Mouse (Mus musculus) cerebral cortex, adult 2 months (tissue): Measurements from ENCODE around the gene Gm5089.

ENCODE experiments used
- WGBS: fragments of 180-500 bp; shearing (Covaris S2); methylation state at CpG from one replicate; pipeline ENCODE4 v1.1.7; 2018; 5-methylcytosine and 5-hydroxymethylcytosine counted together

Gm5089 gene

GRCm38 (mm10) chr14:122477971-122478573 is 27.2 kb upstream of the Gm5089 start:
- WGBS = 6% methylated on average over 9 of the region's 9 CpGs

GRCm38 (mm10) chr14:122477261-122477671 is 26.4 kb upstream of the Gm5089 start:
- 3% methylated on average over 20 of the region's 20 CpGs for WGBS

- WGBS = 1% methylated on average over 18 of the region's 18 CpGs
Measured at GRCm38 (mm10) chr14:122476822-122477215, 25.9 kb upstream of the Gm5089 start.

GRCm38 (mm10) chr14:122476041-122476821 is 25.3 kb upstream of the Gm5089 start:
- WGBS = 1% methylated on average over 62 of the region's 62 CpGs

GRCm38 (mm10) chr14:122475557-122476040 is 24.7 kb upstream of the Gm5089 start:
- WGBS = under 1% methylated on average over 65 of the region's 65 CpGs

- WGBS = under 1% methylated on average over 44 of the region's 73 CpGs
Measured at GRCm38 (mm10) chr14:122474891-122475556, 24.1 kb upstream of the Gm5089 start, which contains the start of gene Zic2. TSS of gene Zic2 (plus strand) at chr14:122475435.

GRCm38 (mm10) chr14:122474041-122474890 is 23.4 kb upstream of the Gm5089 start:
- 2% methylated on average over 57 of the region's 57 CpGs for whole genome bisulfite sequencing

- WGBS = 29% methylated on average over 17 of the region's 17 CpGs
Measured at GRCm38 (mm10) chr14:122473211-122473751, 22.4 kb upstream of the Gm5089 start.

GRCm38 (mm10) chr14:122472647-122473046 is 21.7 kb upstream of the Gm5089 start:
- 40% methylated on average over 5 of the region's 5 CpGs for whole genome bisulfite sequencing

GRCm38 (mm10) chr14:122472161-122472560 is 21.2 kb upstream of the Gm5089 start:
- WGBS = 20% methylated on average over 13 of the region's 13 CpGs

- WGBS = 8% methylated on average over 31 of the region's 31 CpGs
Measured at GRCm38 (mm10) chr14:122471449-122472085, 20.7 kb upstream of the Gm5089 start.

GRCm38 (mm10) chr14:122468971-122469755 is 18.2 kb upstream of the Gm5089 start:
- 34% methylated on average over 28 of the region's 28 CpGs for WGBS

- 39% methylated on average over 23 of the region's 23 CpGs for WGBS
Measured at GRCm38 (mm10) chr14:122467926-122468841, 17.3 kb upstream of the Gm5089 start.

GRCm38 (mm10) chr14:122466756-122467362 is 15.9 kb upstream of the Gm5089 start:
- 79% methylated on average over 7 of the region's 7 CpGs for WGBS

- 56% methylated on average over 13 of the region's 13 CpGs for WGBS
Measured at GRCm38 (mm10) chr14:122465931-122466490, 15.1 kb upstream of the Gm5089 start.

- WGBS = under 1% methylated on average over 53 of the region's 62 CpGs
Measured at GRCm38 (mm10) chr14:122464763-122465741, 14.1 kb upstream of the Gm5089 start, which contains the start of gene Zic5. TSS of gene Zic5 (minus strand) at chr14:122465677.

- WGBS = 1% methylated on average over 62 of the region's 62 CpGs
Measured at GRCm38 (mm10) chr14:122464351-122464762, 13.4 kb upstream of the Gm5089 start.
